Mouse (Mus musculus) lung, embryonic 15.5 days (tissue): ENCODE data around the gene Luc7l3. TPM values are rescaled to one million over a fixed set of nuclear protein-coding genes. Genes with fewer than 3 reads are reported as not detected.
"Not testable (repeated sequence)": the region's sequence is repeated elsewhere in the genome, so short reads cannot be mapped to it uniquely, and the experiment has no call there.

ENCODE experiments used
- ATAC-seq: fragments of 200-750 bp; cut with Nextera tagmentation; 2 replicates; pipeline ENCODE4 v1.8.0; 2017; ENCODE audit warnings: moderate number of reproducible peaks, borderline replicate concordance; ENCODE audit not compliant: low FRiP score, low TSS enrichment; ENCODE audit errors: extremely low read depth
- H3K27ac ChIP-seq: fragments of 300-500 bp; sonication (generic); 2 replicates; pipeline ENCODE4 v1.5.1; 2015; ENCODE audit warnings: moderate library complexity, mild to moderate bottlenecking, inconsistent platforms
- H3K27me3 ChIP-seq: fragments of 300-500 bp; sonication (generic); 2 replicates; pipeline ENCODE4 v1.6.1; 2015; ENCODE audit warnings: inconsistent platforms
- H3K36me3 ChIP-seq: fragments of 300-500 bp; sonication (generic); 2 replicates; pipeline ENCODE4 v1.6.1; 2015; ENCODE audit warnings: inconsistent platforms
- H3K4me1 ChIP-seq: fragments of 300-500 bp; sonication (generic); 2 replicates; pipeline ENCODE4 v1.6.1; 2015; ENCODE audit warnings: inconsistent platforms
- H3K4me2 ChIP-seq: fragments of 300-500 bp; sonication (generic); 2 replicates; pipeline ENCODE4 v1.6.1; 2015; ENCODE audit warnings: inconsistent platforms, mild to moderate bottlenecking, moderate library complexity
- H3K4me3 ChIP-seq: fragments of 300-500 bp; sonication (generic); 2 replicates; pipeline ENCODE4 v1.5.1; 2015; ENCODE audit warnings: mild to moderate bottlenecking, inconsistent platforms
- H3K9ac ChIP-seq: fragments of 300-500 bp; sonication (generic); 2 replicates; pipeline ENCODE4 v1.6.1; 2015; ENCODE audit warnings: inconsistent platforms
- H3K9me3 ChIP-seq: fragments of 300-500 bp; sonication (generic); 2 replicates; pipeline ENCODE4 v1.6.1; 2016; ENCODE audit warnings: inconsistent platforms
- WGBS: fragments of 180-500 bp; shearing (Covaris S2); methylation state at CpG from one replicate; pipeline ENCODE4 v1.1.7; 2015; 5-methylcytosine and 5-hydroxymethylcytosine counted together
- polyA plus RNA-seq: library from polyadenylated mRNA; unstranded; fragments of >200 nt; fragmentation: Nextera tagmentation; extraction: Ambion mirVana; gene quantifications from 2 replicates; pipeline ENCODE4 v1.2.1, GENCODE M21; 2015

Luc7l3 gene
- polyA plus RNA-seq, 1 experiment from 2014 or later = 107 TPM

GRCm38 (mm10) chr11:94266155-94266554 is 55.6 kb downstream of the Luc7l3 start:
- ATAC-seq, H3K4me2 ChIP-seq: not testable (repeated sequence)
- WGBS = 69% methylated on average over 3 of the region's 3 CpGs

GRCm38 (mm10) chr11:94265134-94265785 is 56.5 kb downstream of the Luc7l3 start:
- Histone ChIP-seq H3K27ac (0 out of 2 replicates have a peak overlapping the region, but pooled peaks have one; percentile 31), H3K4me1 (peaks cover 4% of the 10 kb centered on the region; the same call in 1 of the 2 replicates), H3K36me3 (no peaks in the 10 kb centered on the region), H3K27me3 (no peaks in the 10 kb centered on the region), H3K4me3 (peak overlapping the region; percentile 42), H3K9me3 (no peaks in the 10 kb centered on the region), H3K4me2 (peak overlapping the region; percentile 67), H3K9ac (peak overlapping the region; percentile 32; the same call in 1 of the 2 replicates)
- WGBS = under 1% methylated on average over 18 of the region's 18 CpGs
- ATAC-seq = peak; percentile 74

More at GRCm38 (mm10) chr11:94266155-94266554, 55.6 kb downstream of the Luc7l3 start:
- not testable (repeated sequence) for H3K36me3 ChIP-seq, H3K9me3 ChIP-seq, H3K4me1 ChIP-seq, H3K27me3 ChIP-seq, H3K27ac ChIP-seq, H3K4me3 ChIP-seq, H3K9ac ChIP-seq

GRCm38 (mm10) chr11:94261585-94262370 is 60.0 kb downstream of the Luc7l3 start:
- H3K9ac ChIP-seq = no peak overlapping the region
- 45% methylated on average over 6 of the region's 6 CpGs for WGBS
- ATAC-seq = no peak

DNA sequence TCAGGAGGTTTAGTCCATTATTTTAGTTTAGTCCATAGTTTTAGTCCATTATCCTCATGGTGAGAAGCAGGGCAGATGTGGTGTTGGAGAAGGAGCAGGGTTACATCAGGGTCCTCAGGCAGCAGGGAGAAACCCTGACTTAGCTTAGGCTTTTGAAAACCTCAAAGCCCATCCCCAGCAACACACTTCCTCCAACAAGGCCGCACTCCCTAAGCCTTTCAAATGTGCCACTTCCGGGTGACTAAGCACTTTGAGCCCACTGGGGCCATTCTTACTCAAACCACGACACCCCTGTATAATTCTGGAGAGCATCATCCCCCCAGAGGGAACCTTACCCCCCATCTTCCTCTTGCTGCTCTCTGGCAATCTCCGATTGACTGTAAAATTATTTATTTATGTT is 62.0 kb downstream of the Luc7l3 start:
- Histone ChIP-seq H3K9me3 (no peaks in the 10 kb centered on the region), H3K4me2 (no peak overlapping the region), H3K27me3 (no peaks in the 10 kb centered on the region), H3K27ac (no peak overlapping the region), H3K4me3 (no peak overlapping the region), H3K4me1 (peaks cover under 1% of the 10 kb centered on the region; the same call in 1 of the 2 replicates), H3K9ac (no peak overlapping the region), H3K36me3 (no peaks in the 10 kb centered on the region)
- 66% methylated on average over 4 of the region's 4 CpGs for WGBS
- ATAC-seq = no peak

More at GRCm38 (mm10) chr11:94261585-94262370, 60.0 kb downstream of the Luc7l3 start:
- H3K36me3 ChIP-seq = no peaks in the 10 kb centered on the region
- no peak overlapping the region for H3K4me3 ChIP-seq
- peaks cover 4% of the 10 kb centered on the region; the same call in 1 of the 2 replicates for H3K4me1 ChIP-seq
- H3K27ac ChIP-seq = no peak overlapping the region
- H3K27me3 ChIP-seq = no peaks in the 10 kb centered on the region
- H3K4me2 ChIP-seq = no peak overlapping the region
- no peaks in the 10 kb centered on the region for H3K9me3 ChIP-seq

DNA sequence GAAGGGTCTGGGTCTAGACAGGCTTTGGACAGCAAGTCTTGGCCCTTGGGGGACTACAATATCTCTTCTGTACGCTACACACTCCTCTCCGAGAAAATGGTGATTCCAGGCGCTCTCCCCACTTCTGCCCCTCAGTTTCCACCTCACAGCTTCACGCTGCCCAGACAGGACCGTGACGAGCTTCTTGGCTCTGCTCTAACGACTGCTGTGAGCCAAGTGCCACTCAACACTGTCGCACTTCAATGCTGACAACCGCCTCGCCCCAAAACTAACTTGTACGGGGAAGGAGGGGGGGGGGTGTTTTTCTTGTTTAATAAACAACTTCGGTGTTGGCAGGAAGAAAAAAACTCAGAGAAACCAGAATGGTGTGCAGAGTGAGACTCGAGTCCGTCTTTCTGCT is 63.8 kb downstream of the Luc7l3 start:
- no peak overlapping the region for H3K27ac ChIP-seq
- WGBS = 46% methylated on average over 14 of the region's 14 CpGs
- H3K27me3 ChIP-seq = no peaks in the 10 kb centered on the region
- H3K4me1 ChIP-seq = no peaks in the 10 kb centered on the region
- no peak overlapping the region for H3K4me3 ChIP-seq
- ATAC-seq = no peak
- H3K9ac ChIP-seq = no peak overlapping the region
- H3K4me2 ChIP-seq = no peak overlapping the region
- no peaks in the 10 kb centered on the region for H3K36me3 ChIP-seq
- no peaks in the 10 kb centered on the region for H3K9me3 ChIP-seq

DNA sequence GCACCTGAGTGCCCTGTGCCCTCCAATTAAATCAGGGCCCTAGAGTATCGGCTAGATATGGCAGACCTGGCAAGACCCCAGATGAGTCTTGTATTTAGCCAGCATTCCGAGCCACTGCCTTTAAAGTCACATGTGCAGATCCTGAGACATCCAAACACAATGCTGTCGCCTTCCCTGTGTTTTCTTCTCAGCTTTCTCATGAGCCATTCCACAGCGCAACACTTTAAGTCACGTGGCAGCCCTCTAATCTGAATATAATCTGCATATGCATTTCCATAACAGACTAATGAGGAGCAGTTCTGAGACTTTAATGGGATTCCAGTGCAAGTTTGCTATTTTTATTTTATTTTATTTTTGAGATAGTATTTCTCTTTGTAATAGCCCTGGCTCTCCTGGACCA is 66.1 kb downstream of the Luc7l3 start:
- no peak overlapping the region for H3K4me2 ChIP-seq
- no peaks in the 10 kb centered on the region for H3K9me3 ChIP-seq
- 68% methylated on average over 5 of the region's 5 CpGs for WGBS
- H3K27me3 ChIP-seq = no peaks in the 10 kb centered on the region
- no peak for ATAC-seq
- no peak overlapping the region for H3K9ac ChIP-seq
- H3K36me3 ChIP-seq = no peaks in the 10 kb centered on the region
- H3K4me3 ChIP-seq = no peak overlapping the region
- H3K27ac ChIP-seq = no peak overlapping the region
- H3K4me1 ChIP-seq = no peaks in the 10 kb centered on the region

DNA sequence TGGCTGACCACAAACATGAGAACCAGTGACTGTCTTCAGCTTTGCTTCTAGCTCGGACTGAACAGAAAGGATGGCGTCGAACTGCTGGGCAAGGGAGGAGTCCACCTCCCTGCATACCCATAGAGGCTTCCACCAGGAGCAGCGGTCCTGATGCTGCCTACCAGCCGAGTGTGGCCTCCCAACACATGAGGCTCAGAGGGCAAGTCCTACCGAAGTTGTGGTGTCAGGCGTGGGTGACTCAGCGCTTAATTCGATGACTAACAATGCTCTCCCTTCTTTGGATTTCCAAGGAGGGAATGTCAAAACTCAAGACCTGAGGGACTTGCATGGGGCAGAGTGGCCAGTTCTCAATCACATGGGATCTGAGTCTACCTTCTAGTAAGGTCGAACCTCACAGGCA is 68.1 kb downstream of the Luc7l3 start:
- WGBS = 84% methylated on average over 10 of the region's 10 CpGs
- no peak for ATAC-seq
- no peak overlapping the region for H3K4me2 ChIP-seq

GRCm38 (mm10) chr11:94253156-94253555 is 68.6 kb downstream of the Luc7l3 start:
- H3K27me3 ChIP-seq = no peaks in the 10 kb centered on the region
- no peak for ATAC-seq
- H3K27ac ChIP-seq = no peak overlapping the region
- H3K4me1 ChIP-seq = no peaks in the 10 kb centered on the region
- 72% methylated on average over 9 of the region's 9 CpGs for WGBS
- no peaks in the 10 kb centered on the region for H3K9me3 ChIP-seq
- H3K4me2 ChIP-seq = no peak overlapping the region
- no peak overlapping the region for H3K9ac ChIP-seq
- no peak overlapping the region for H3K4me3 ChIP-seq
- no peaks in the 10 kb centered on the region for H3K36me3 ChIP-seq

More for the DNA sequence above, 68.1 kb downstream of the Luc7l3 start:
- H3K36me3 ChIP-seq = no peaks in the 10 kb centered on the region
- no peaks in the 10 kb centered on the region for H3K4me1 ChIP-seq
- H3K27ac ChIP-seq = no peak overlapping the region
- H3K4me3 ChIP-seq = no peak overlapping the region
- no peaks in the 10 kb centered on the region for H3K9me3 ChIP-seq
- no peaks in the 10 kb centered on the region for H3K27me3 ChIP-seq
- no peak overlapping the region for H3K9ac ChIP-seq

DNA sequence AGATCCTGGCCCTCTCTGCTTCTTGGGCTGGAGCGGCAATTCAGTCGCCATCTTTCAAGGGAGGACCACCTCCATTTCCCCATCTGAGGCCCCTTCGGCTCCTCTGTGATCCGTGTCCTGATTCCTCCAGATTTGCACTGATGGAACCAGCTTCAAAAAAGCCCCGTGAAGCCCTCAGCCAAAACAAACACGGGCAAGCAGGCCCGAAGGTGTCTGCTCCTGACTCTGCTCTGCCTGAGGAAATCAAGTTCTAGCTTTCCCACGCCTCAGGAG is 75.1 kb downstream of the Luc7l3 start:
- H3K9ac ChIP-seq = no peak overlapping the region
- H3K27ac ChIP-seq = no peak overlapping the region

GRCm38 (mm10) chr11:94245955-94246788 is 75.6 kb downstream of the Luc7l3 start, which contains the start of gene Wfikkn2:
TSS of gene Wfikkn2 (minus strand) at chr11:94246005.
- no peaks in the 10 kb centered on the region; the same call in 1 of the 2 replicates for H3K27me3 ChIP-seq
- ATAC-seq = peak; percentile 23
- 47% methylated on average over 17 of the region's 17 CpGs for WGBS
- H3K9me3 ChIP-seq = no peaks in the 10 kb centered on the region
- H3K36me3 ChIP-seq = no peaks in the 10 kb centered on the region
- no peak within 1 kb of the TSS for H3K4me3 ChIP-seq
- H3K4me1 ChIP-seq = peaks cover 25% of the 10 kb centered on the region
- no peak within 1 kb of the TSS for H3K27ac ChIP-seq
- no peak within 1 kb of the TSS for H3K4me2 ChIP-seq
- H3K9ac ChIP-seq = no peak within 1 kb of the TSS

More for the DNA sequence above, 75.1 kb downstream of the Luc7l3 start:
- no peak for ATAC-seq
- Histone ChIP-seq H3K9me3 (no peaks in the 10 kb centered on the region), H3K4me1 (peaks cover 25% of the 10 kb centered on the region), H3K4me2 (no peak overlapping the region), H3K4me3 (no peak overlapping the region), H3K27me3 (no peaks in the 10 kb centered on the region; the same call in 1 of the 2 replicates), H3K36me3 (no peaks in the 10 kb centered on the region)
- WGBS = 42% methylated on average over 8 of the region's 8 CpGs

DNA sequence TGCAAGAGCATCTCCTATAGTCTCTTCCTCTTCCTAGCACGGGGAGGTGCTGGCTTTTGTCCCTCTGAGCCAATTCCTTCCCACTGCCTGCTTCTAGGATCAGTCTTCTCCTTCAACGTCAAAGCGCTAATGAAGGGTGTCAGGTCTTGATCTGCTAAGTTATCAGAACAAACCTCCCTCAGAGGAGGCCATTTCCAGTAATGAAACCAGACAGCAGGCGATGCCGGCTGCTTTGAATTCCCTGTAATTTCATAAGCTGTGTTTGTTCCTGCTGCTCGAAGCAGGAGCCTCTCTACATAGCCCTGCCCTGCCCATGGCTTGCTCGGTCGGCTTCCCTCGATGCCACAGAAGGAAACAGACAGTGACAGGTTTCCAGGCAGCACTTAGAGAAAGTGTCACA is 77.4 kb downstream of the Luc7l3 start:
- no peak for ATAC-seq
- no peak overlapping the region for H3K27ac ChIP-seq
- H3K9me3 ChIP-seq = no peaks in the 10 kb centered on the region
- no peak overlapping the region for H3K4me3 ChIP-seq
- no peaks in the 10 kb centered on the region for H3K36me3 ChIP-seq
- H3K4me1 ChIP-seq = peaks cover 25% of the 10 kb centered on the region
- H3K9ac ChIP-seq = no peak overlapping the region
- 59% methylated on average over 9 of the region's 9 CpGs for WGBS
- H3K27me3 ChIP-seq = no peaks in the 10 kb centered on the region; the same call in 1 of the 2 replicates
- H3K4me2 ChIP-seq = no peak overlapping the region
